Mouse (Mus musculus) spleen, embryonic (tissue): ENCODE measurements around the gene Cbx7.

Experiments used
- CTCF ChIA-PET: fragments of 350-600 bp; sonication (Branson Sonifier 250); formaldehyde crosslinking; loops from one replicate; lab custom pipeline; 2022; lab: Charles Lee

Gene Cbx7

GRCm38 (mm10) chr15:80004644-80005340, 33.9 kb upstream of the Cbx7 start:
- CTCF ChIA-PET, result interaction anchor here (0.7 kb wide), 1 partner anchor 84 kb away, joined by 3 read pairs; no protein-coding TSS in a partner anchor

GRCm38 (mm10) chr15:80003581-80003980, 32.7 kb upstream of the Cbx7 start:
- CTCF ChIA-PET, result no interaction called here

GRCm38 (mm10) chr15:80001601-80002000, 30.7 kb upstream of the Cbx7 start:
- CTCF ChIA-PET, result no interaction called here

GRCm38 (mm10) chr15:80000694-80001093, 29.8 kb upstream of the Cbx7 start:
- CTCF ChIA-PET, result interaction anchor here (0.6 kb wide), 1 partner anchor 541 kb away, joined by 3 read pairs; no protein-coding TSS in a partner anchor

GRCm38 (mm10) chr15:79997988-79998387, 27.1 kb upstream of the Cbx7 start:
- CTCF ChIA-PET, result interaction anchor here (0.6 kb wide), 1 partner anchor 68 kb away, joined by 3 read pairs; no protein-coding TSS in a partner anchor

GRCm38 (mm10) chr15:79996781-79997180, 25.9 kb upstream of the Cbx7 start:
- CTCF ChIA-PET, result no interaction called here

- CTCF ChIA-PET, result no interaction called here
Measured at GRCm38 (mm10) chr15:79995552-79995951, 24.6 kb upstream of the Cbx7 start.

GRCm38 (mm10) chr15:79994566-79994965, 23.6 kb upstream of the Cbx7 start:
- CTCF ChIA-PET, result no interaction called here

GRCm38 (mm10) chr15:79986182-79986581, 15.3 kb upstream of the Cbx7 start:
- CTCF ChIA-PET, result interaction anchor here (0.6 kb wide), 1 partner anchor 359 kb away, joined by 4 read pairs; no protein-coding TSS in a partner anchor

GRCm38 (mm10) chr15:79985471-79985870, 14.6 kb upstream of the Cbx7 start:
- CTCF ChIA-PET, result no interaction called here

GRCm38 (mm10) chr15:79984152-79984551, 13.2 kb upstream of the Cbx7 start:
- CTCF ChIA-PET, result no interaction called here

- CTCF ChIA-PET, result interaction anchor here (0.7 kb wide), 1 partner anchor 750 kb away, joined by 3 read pairs; no protein-coding TSS in a partner anchor
Measured at GRCm38 (mm10) chr15:79980716-79981115, 9.8 kb upstream of the Cbx7 start.

- CTCF ChIA-PET, result no interaction called here
Measured at GRCm38 (mm10) chr15:79972186-79972585, 1.3 kb upstream of the Cbx7 start.

- CTCF ChIA-PET, result no interaction called here
Measured at GRCm38 (mm10) chr15:79970491-79970890, 428 bp downstream of the Cbx7 start.

GRCm38 (mm10) chr15:79967346-79967745, 3.6 kb downstream of the Cbx7 start:
- CTCF ChIA-PET, result no interaction called here

- CTCF ChIA-PET, result no interaction called here
Measured at GRCm38 (mm10) chr15:79964376-79964775, 6.5 kb downstream of the Cbx7 start.

- CTCF ChIA-PET, result no interaction called here
Measured at GRCm38 (mm10) chr15:79962661-79963060, 8.3 kb downstream of the Cbx7 start.

GRCm38 (mm10) chr15:79961366-79961921, 9.5 kb downstream of the Cbx7 start:
- CTCF ChIA-PET, result no interaction called here

- CTCF ChIA-PET, result no interaction called here
Measured at GRCm38 (mm10) chr15:79958418-79958817, 12.5 kb downstream of the Cbx7 start.

- CTCF ChIA-PET, result no interaction called here
Measured at GRCm38 (mm10) chr15:79956559-79956958, 14.4 kb downstream of the Cbx7 start.

GRCm38 (mm10) chr15:79953470-79953869, 17.4 kb downstream of the Cbx7 start:
- CTCF ChIA-PET, result no interaction called here

- CTCF ChIA-PET, result interaction anchor here (0.6 kb wide), 1 partner anchor 19 kb away, joined by 5 read pairs; no protein-coding TSS in a partner anchor
Measured at GRCm38 (mm10) chr15:79952504-79953231, 18.3 kb downstream of the Cbx7 start.
